Mouse (Mus musculus) embryonic facial prominence, embryonic 10.5 days (tissue): ENCODE measurements around the gene Fut1. TPM values are rescaled to one million over a fixed set of nuclear protein-coding genes. Genes with fewer than 3 reads are reported as not detected.

Source experiments
- DNase-seq: peaks from one replicate; pipeline ENCODE4 v3.0.0-alpha.2; 2017; ENCODE audit warnings: low spot score
- H3K27ac ChIP-seq: fragments of 300-500 bp; sonication (generic); replicated peaks from 2 replicates; pipeline ENCODE4 v1.5.1; 2016; ENCODE audit warnings: mild to moderate bottlenecking
- H3K27me3 ChIP-seq: fragments of 300-500 bp; sonication (generic); replicated peaks from 2 replicates; pipeline ENCODE4 v1.6.1; 2016; ENCODE audit warnings: low read depth, mild to moderate bottlenecking; ENCODE audit not compliant: poor library complexity, severe bottlenecking
- H3K36me3 ChIP-seq: fragments of 300-500 bp; sonication (generic); replicated peaks from 2 replicates; pipeline ENCODE4 v1.6.1; 2016; ENCODE audit warnings: mild to moderate bottlenecking, moderate library complexity
- H3K4me1 ChIP-seq: fragments of 300-500 bp; sonication (generic); 2 replicates; pipeline ENCODE4 v1.6.1; 2016
- H3K4me3 ChIP-seq: fragments of 300-500 bp; sonication (generic); 2 replicates; pipeline ENCODE4 v1.5.1; 2016; ENCODE audit warnings: mild to moderate bottlenecking, moderate library complexity
- H3K9me3 ChIP-seq: fragments of 300-500 bp; sonication (generic); 2 replicates; pipeline ENCODE4 v1.6.1; 2016; ENCODE audit warnings: mild to moderate bottlenecking
- WGBS: fragments of 180-500 bp; shearing (Covaris S2); methylation state at CpG from one replicate; pipeline ENCODE4 v1.1.7; 2016; 5-methylcytosine and 5-hydroxymethylcytosine counted together
- polyA plus RNA-seq: library from polyadenylated mRNA; unstranded; fragments of >200 nt; fragmentation: Nextera tagmentation; extraction: Ambion mirVana; gene quantifications from 2 replicates; pipeline ENCODE4 v1.2.1, GENCODE M21; 2016

Gene Fut1
- polyA plus RNA-seq, 1 experiment from 2014 or later = 0.07 TPM

- Histone ChIP-seq H3K27me3 (no peaks in the 10 kb centered on the region; the same call in 1 of the 2 replicates), H3K4me1 (peaks cover 30% of the 10 kb centered on the region), H3K27ac (no peak overlapping the region), H3K4me3 (no peak overlapping the region), H3K36me3 (no peaks in the 10 kb centered on the region), H3K9me3 (0 out of 2 replicates have a peak, but pooled peaks cover 6% of the 10 kb centered on the region)
- WGBS = 68% methylated on average over 14 of the region's 14 CpGs
- DNase-seq = no peak
Observed at GRCm38 (mm10) chr7:45667761-45668160, 50.7 kb downstream of the Fut1 start.

GRCm38 (mm10) chr7:45668921-45669320, 51.8 kb downstream of the Fut1 start:
- 0 out of 2 replicates have a peak, but pooled peaks cover 6% of the 10 kb centered on the region for H3K9me3 ChIP-seq
- 95% methylated on average over 9 of the region's 9 CpGs for WGBS
- peaks cover 21% of the 10 kb centered on the region for H3K4me1 ChIP-seq
- H3K4me3 ChIP-seq = no peak overlapping the region
- H3K27ac ChIP-seq = no peak overlapping the region
- peaks cover 4% of the 10 kb centered on the region; the same call in 1 of the 2 replicates for H3K27me3 ChIP-seq
- H3K36me3 ChIP-seq = no peaks in the 10 kb centered on the region
- DNase-seq = no peak

Other genes with a start within 250 kb of the Fut1 start
- gene Lin7b, start 246.7 kb upstream of the Fut1 start, polyA plus RNA-seq = 0.24 and 1.2 TPM in 2 replicates
- 285 and 287 TPM in 2 replicates for gene Snrnp70, start 221.5 kb upstream of the Fut1 start, polyA plus RNA-seq
- gene Kcna7, start 211.6 kb upstream of the Fut1 start, polyA plus RNA-seq = 0.06 TPM in 1 of 2 replicates, not detected in the other
- gene Ntf5, start 203.6 kb upstream of the Fut1 start, polyA plus RNA-seq = 2.8 TPM in 2 replicates
- 0.24 and 0.70 TPM in 2 replicates for gene Lhb, start 196.5 kb upstream of the Fut1 start, polyA plus RNA-seq
- gene Gys1, start 182.4 kb upstream of the Fut1 start, polyA plus RNA-seq = 44.2 and 45.5 TPM in 2 replicates
- 227 TPM in 2 replicates for gene Ruvbl2, start 179.2 kb upstream of the Fut1 start, polyA plus RNA-seq
- 5,460 and 5,734 TPM in 2 replicates for gene Ftl1, start 157.4 kb upstream of the Fut1 start, polyA plus RNA-seq
- gene Bax, start 150.4 kb upstream of the Fut1 start, polyA plus RNA-seq = 243 and 247 TPM in 2 replicates
- gene Tulp2, start 135.4 kb upstream of the Fut1 start, polyA plus RNA-seq = 0.93 and 1.4 TPM in 2 replicates
- not detected in 2 replicates for gene Gm45808, start 130.5 kb upstream of the Fut1 start, polyA plus RNA-seq
- gene Dhdh, start 128.5 kb upstream of the Fut1 start, polyA plus RNA-seq = 5.7 and 7.4 TPM in 2 replicates
- 115 and 123 TPM in 2 replicates for gene Nucb1, start 106.9 kb upstream of the Fut1 start, polyA plus RNA-seq
- 18.6 and 21.6 TPM in 2 replicates for gene Ppp1r15a, start 91.0 kb upstream of the Fut1 start, polyA plus RNA-seq
- gene Plekha4, start 91.0 kb upstream of the Fut1 start, polyA plus RNA-seq = 1.9 and 2.3 TPM in 2 replicates
- gene Hsd17b14, start 62.4 kb upstream of the Fut1 start, polyA plus RNA-seq = 0.87 and 0.92 TPM in 2 replicates
- gene Bcat2, start 47.1 kb upstream of the Fut1 start, polyA plus RNA-seq = 51.1 and 51.9 TPM in 2 replicates
- gene Fgf21, start 1.8 kb upstream of the Fut1 start, polyA plus RNA-seq = not detected in 2 replicates
- 0.07 and 0.10 TPM in 2 replicates for gene Izumo1, start 4.5 kb downstream of the Fut1 start, polyA plus RNA-seq
- gene Rasip1, start 10.2 kb downstream of the Fut1 start, polyA plus RNA-seq = 6.5 and 6.8 TPM in 2 replicates
- gene Mamstr, start 22.7 kb downstream of the Fut1 start, polyA plus RNA-seq = 1.3 and 3.1 TPM in 2 replicates
- 0.07 and 0.16 TPM in 2 replicates for gene Fut2, start 49.1 kb downstream of the Fut1 start, polyA plus RNA-seq
- 0.28 and 0.42 TPM in 2 replicates for gene Ntn5, start 66.7 kb downstream of the Fut1 start, polyA plus RNA-seq
- gene Sec1, start 77.1 kb downstream of the Fut1 start, polyA plus RNA-seq = 0.55 and 0.64 TPM in 2 replicates
- 8.5 and 9.1 TPM in 2 replicates for gene Car11, start 82.6 kb downstream of the Fut1 start, polyA plus RNA-seq
- gene Dbp, start 87.8 kb downstream of the Fut1 start, polyA plus RNA-seq = 3.6 and 4.3 TPM in 2 replicates
- 1,168 and 1,206 TPM in 2 replicates for gene Rpl18, start 98.2 kb downstream of the Fut1 start, polyA plus RNA-seq
- gene Sphk2, start 100.7 kb downstream of the Fut1 start, polyA plus RNA-seq = 41.5 and 42.1 TPM in 2 replicates
- gene Fam83e, start 103.9 kb downstream of the Fut1 start, polyA plus RNA-seq = 1.8 and 2.2 TPM in 2 replicates
- gene Spaca4, start 108.5 kb downstream of the Fut1 start, polyA plus RNA-seq = 0.22 TPM in 1 of 2 replicates, not detected in the other
- 2.1 and 3.0 TPM in 2 replicates for gene Lmtk3, start 166.4 kb downstream of the Fut1 start, polyA plus RNA-seq
- 1.6 and 1.7 TPM in 2 replicates for gene Sult2b1, start 167.4 kb downstream of the Fut1 start, polyA plus RNA-seq
- 157 and 161 TPM in 2 replicates for gene Cyth2, start 197.3 kb downstream of the Fut1 start, polyA plus RNA-seq
- 0.88 and 1.5 TPM in 2 replicates for gene Kcnj14, start 207.5 kb downstream of the Fut1 start, polyA plus RNA-seq
- gene Grwd1, start 213.7 kb downstream of the Fut1 start, polyA plus RNA-seq = 127 and 132 TPM in 2 replicates